Mouse (Mus musculus): ENCODE measurements around the gene Vmn1r4. TPM values are rescaled to one million over a fixed set of nuclear protein-coding genes. Genes with fewer than 3 reads are reported as not detected.
A peak's percentile ranks its signal among the peaks of the same experiment; 100 is the strongest.

The Vmn1r4 gene
- polyA plus RNA-seq (2014; fragmentation: Nextera tagmentation; extraction: Ambion mirVana): 0.19 and 0.24 TPM in 2 replicates

- no peaks in the 10 kb centered on the region for H3K27me3 ChIP-seq (ENCODE audit: control insufficient read depth, insufficient read depth, low read length)
- H3K27ac ChIP-seq (ENCODE audit: low read depth, low read length): peak within 1 kb of the TSS; percentile 53
- H3K36me3 ChIP-seq (ENCODE audit: control insufficient read depth, insufficient read depth, low read length): no peaks in the 10 kb centered on the region
- WGBS: 3% methylated on average over 64 of the region's 64 CpGs
- peak within 1 kb of the TSS; percentile 55 for H3K4me2 ChIP-seq (replicated peaks; ENCODE audit: low read depth, low read length)
- H3K4me1 ChIP-seq (ENCODE audit: control insufficient read depth, insufficient read depth, low read length): peaks cover 15% of the 10 kb centered on the region
- no peaks in the 10 kb centered on the region for H3K9me3 ChIP-seq (ENCODE audit: control insufficient read depth, low read length)
- H3K4me3 ChIP-seq (ENCODE audit: low read length): peak within 1 kb of the TSS; percentile 73
- H3K9ac ChIP-seq (ENCODE audit: low read depth, low read length): peak within 1 kb of the TSS; percentile 77
- peak; percentile 97 for ATAC-seq (ENCODE audit: low FRiP score, low TSS enrichment)
These were observed at the start of gene Vmn1r4, which contains the start of gene Nt5c3 for GRCm38 (mm10) chr6:56923726-56924707. Gene Vmn1r4 (plus strand): TSS chr6:56924015. Gene Nt5c3 (minus strand): TSS chr6:56923932.

- WGBS: 85% methylated on average over 4 of the region's 4 CpGs
- ATAC-seq (ENCODE audit: low FRiP score, low TSS enrichment): no peak
- H3K27ac ChIP-seq (ENCODE audit: low read depth, low read length): no peak overlapping the region
- peaks cover 28% of the 10 kb centered on the region; the same call in 1 of the 2 replicates for H3K36me3 ChIP-seq (ENCODE audit: control insufficient read depth, insufficient read depth, low read length)
- no peak overlapping the region for H3K4me3 ChIP-seq (ENCODE audit: low read length)
- no peak overlapping the region for H3K4me2 ChIP-seq (replicated peaks; ENCODE audit: low read depth, low read length)
- no peak overlapping the region for H3K9ac ChIP-seq (ENCODE audit: low read depth, low read length)
- H3K9me3 ChIP-seq (ENCODE audit: control insufficient read depth, low read length): no peaks in the 10 kb centered on the region
- no peaks in the 10 kb centered on the region for H3K27me3 ChIP-seq (ENCODE audit: control insufficient read depth, insufficient read depth, low read length)
- H3K4me1 ChIP-seq (ENCODE audit: control insufficient read depth, insufficient read depth, low read length): no peaks in the 10 kb centered on the region
These were observed 46.9 kb upstream of the Vmn1r4 start for GRCm38 (mm10) chr6:56876870-56877269.

GRCm38 (mm10) chr6:56877985-56878384 is 45.8 kb upstream of the Vmn1r4 start:
- Histone ChIP-seq H3K36me3 (ENCODE audit: control insufficient read depth, insufficient read depth, low read length) (peaks cover 31% of the 10 kb centered on the region; the same call in 1 of the 2 replicates), H3K4me2 (replicated peaks; ENCODE audit: low read depth, low read length) (no peak overlapping the region), H3K9me3 (ENCODE audit: control insufficient read depth, low read length) (no peaks in the 10 kb centered on the region), H3K4me1 (ENCODE audit: control insufficient read depth, insufficient read depth, low read length) (no peaks in the 10 kb centered on the region), H3K4me3 (ENCODE audit: low read length) (no peak overlapping the region), H3K27ac (ENCODE audit: low read depth, low read length) (no peak overlapping the region), H3K27me3 (ENCODE audit: control insufficient read depth, insufficient read depth, low read length) (no peaks in the 10 kb centered on the region), H3K9ac (ENCODE audit: low read depth, low read length) (no peak overlapping the region)
- WGBS: 93% methylated on average over 8 of the region's 8 CpGs
- no peak for ATAC-seq (ENCODE audit: low FRiP score, low TSS enrichment)

GRCm38 (mm10) chr6:56879352-56879955 is 44.4 kb upstream of the Vmn1r4 start:
- H3K4me1 ChIP-seq (ENCODE audit: control insufficient read depth, insufficient read depth, low read length): no peaks in the 10 kb centered on the region
- H3K36me3 ChIP-seq (ENCODE audit: control insufficient read depth, insufficient read depth, low read length): peaks cover 42% of the 10 kb centered on the region
- ATAC-seq (ENCODE audit: low FRiP score, low TSS enrichment): no peak
- H3K4me2 ChIP-seq (replicated peaks; ENCODE audit: low read depth, low read length): no peak overlapping the region
- H3K27me3 ChIP-seq (ENCODE audit: control insufficient read depth, insufficient read depth, low read length): no peaks in the 10 kb centered on the region
- H3K27ac ChIP-seq (ENCODE audit: low read depth, low read length): no peak overlapping the region
- no peak overlapping the region for H3K4me3 ChIP-seq (ENCODE audit: low read length)
- 71% methylated on average over 1 of the region's 1 CpGs for whole genome bisulfite sequencing
- H3K9ac ChIP-seq (ENCODE audit: low read depth, low read length): no peak overlapping the region
- no peaks in the 10 kb centered on the region for H3K9me3 ChIP-seq (ENCODE audit: control insufficient read depth, low read length)

GRCm38 (mm10) chr6:56888561-56888960 is 35.3 kb upstream of the Vmn1r4 start:
- no peaks in the 10 kb centered on the region for H3K27me3 ChIP-seq (ENCODE audit: control insufficient read depth, insufficient read depth, low read length)
- WGBS: 93% methylated on average over 6 of the region's 6 CpGs
- H3K27ac ChIP-seq (ENCODE audit: low read depth, low read length): no peak overlapping the region
- H3K4me2 ChIP-seq (replicated peaks; ENCODE audit: low read depth, low read length): no peak overlapping the region
- no peak overlapping the region for H3K9ac ChIP-seq (ENCODE audit: low read depth, low read length)
- no peak overlapping the region for H3K4me3 ChIP-seq (ENCODE audit: low read length)
- ATAC-seq (ENCODE audit: low FRiP score, low TSS enrichment): no peak
- no peaks in the 10 kb centered on the region for H3K4me1 ChIP-seq (ENCODE audit: control insufficient read depth, insufficient read depth, low read length)
- H3K36me3 ChIP-seq (ENCODE audit: control insufficient read depth, insufficient read depth, low read length): peaks cover 32% of the 10 kb centered on the region
- H3K9me3 ChIP-seq (ENCODE audit: control insufficient read depth, low read length): no peaks in the 10 kb centered on the region

GRCm38 (mm10) chr6:56890762-56891161 is 33.1 kb upstream of the Vmn1r4 start:
- Histone ChIP-seq H3K27ac (ENCODE audit: low read depth, low read length) (no peak overlapping the region), H3K4me2 (replicated peaks; ENCODE audit: low read depth, low read length) (no peak overlapping the region), H3K4me3 (ENCODE audit: low read length) (no peak overlapping the region), H3K36me3 (ENCODE audit: control insufficient read depth, insufficient read depth, low read length) (peaks cover 24% of the 10 kb centered on the region), H3K4me1 (ENCODE audit: control insufficient read depth, insufficient read depth, low read length) (no peaks in the 10 kb centered on the region), H3K27me3 (ENCODE audit: control insufficient read depth, insufficient read depth, low read length) (no peaks in the 10 kb centered on the region), H3K9ac (ENCODE audit: low read depth, low read length) (no peak overlapping the region), H3K9me3 (ENCODE audit: control insufficient read depth, low read length) (no peaks in the 10 kb centered on the region)
- 93% methylated on average over 2 of the region's 2 CpGs for WGBS
- ATAC-seq (ENCODE audit: low FRiP score, low TSS enrichment): no peak

- Histone ChIP-seq H3K4me1 (ENCODE audit: control insufficient read depth, insufficient read depth, low read length) (peaks cover 6% of the 10 kb centered on the region; the same call in 1 of the 2 replicates), H3K27me3 (ENCODE audit: control insufficient read depth, insufficient read depth, low read length) (no peaks in the 10 kb centered on the region), H3K36me3 (ENCODE audit: control insufficient read depth, insufficient read depth, low read length) (no peaks in the 10 kb centered on the region), H3K9ac (ENCODE audit: low read depth, low read length) (no peak overlapping the region), H3K4me2 (replicated peaks; ENCODE audit: low read depth, low read length) (no peak overlapping the region), H3K9me3 (ENCODE audit: control insufficient read depth, low read length) (no peaks in the 10 kb centered on the region), H3K27ac (ENCODE audit: low read depth, low read length) (no peak overlapping the region), H3K4me3 (ENCODE audit: low read length) (no peak overlapping the region)
- WGBS: 88% methylated on average over 3 of the region's 3 CpGs
- no peak for ATAC-seq (ENCODE audit: low FRiP score, low TSS enrichment)
These were observed 24.2 kb upstream of the Vmn1r4 start for GRCm38 (mm10) chr6:56899601-56900000.

GRCm38 (mm10) chr6:56901336-56901735 is 22.5 kb upstream of the Vmn1r4 start:
- 63% methylated on average over 3 of the region's 3 CpGs for WGBS
- Histone ChIP-seq H3K4me1 (ENCODE audit: control insufficient read depth, insufficient read depth, low read length) (peaks cover 9% of the 10 kb centered on the region; the same call in 1 of the 2 replicates), H3K9ac (ENCODE audit: low read depth, low read length) (no peak overlapping the region), H3K9me3 (ENCODE audit: control insufficient read depth, low read length) (no peaks in the 10 kb centered on the region), H3K4me2 (replicated peaks; ENCODE audit: low read depth, low read length) (no peak overlapping the region), H3K27ac (ENCODE audit: low read depth, low read length) (no peak overlapping the region), H3K4me3 (ENCODE audit: low read length) (no peak overlapping the region), H3K27me3 (ENCODE audit: control insufficient read depth, insufficient read depth, low read length) (no peaks in the 10 kb centered on the region), H3K36me3 (ENCODE audit: control insufficient read depth, insufficient read depth, low read length) (no peaks in the 10 kb centered on the region)
- no peak for ATAC-seq (ENCODE audit: low FRiP score, low TSS enrichment)

Measured in kidney, embryonic 14.5 days (tissue).